Mouse (Mus musculus): Measurements from ENCODE around the gene Foxred2. TPM values are rescaled to one million over a fixed set of nuclear protein-coding genes. Genes with fewer than 3 reads are reported as not detected.

Gene Foxred2
- total RNA-seq, 2 experiments from 2014 or later, result 0.45 to 0.53 TPM

DNA sequence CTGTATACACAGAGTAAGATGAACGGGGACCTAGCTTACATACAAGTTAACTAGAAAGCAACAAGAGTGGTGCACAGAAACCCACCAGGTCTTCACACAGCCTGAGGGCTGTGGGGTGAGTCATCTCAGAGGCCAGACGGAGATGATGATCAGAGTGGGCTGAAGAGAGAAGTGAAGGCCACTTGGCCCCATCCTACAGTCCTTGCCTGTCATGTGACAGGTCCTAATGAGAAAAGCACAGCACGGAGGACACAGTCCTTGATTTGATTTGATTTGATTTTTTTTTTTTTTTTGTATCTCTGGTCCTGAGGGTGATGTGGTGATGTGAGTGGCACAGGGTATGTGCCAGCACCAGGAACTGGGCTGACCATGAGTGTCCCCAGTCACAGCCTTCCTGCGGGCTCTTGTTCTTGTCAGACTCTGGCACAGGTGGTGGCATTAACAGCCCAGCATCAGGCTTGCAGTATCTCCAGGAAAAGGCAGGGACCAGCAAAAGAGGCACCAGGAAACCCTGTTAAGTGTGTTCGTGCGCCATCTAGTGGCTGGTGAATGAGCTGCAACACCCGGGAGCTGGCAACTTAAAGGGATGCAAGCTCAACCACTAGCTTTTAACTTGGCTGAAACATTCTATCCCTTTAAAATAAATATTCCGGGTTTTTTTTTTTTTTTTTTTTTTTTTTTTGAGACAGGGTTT lies 39.5 kb downstream of the Foxred2 start:
- DNase-seq (ENCODE audit: low spot score), result peak; percentile 91

DNA sequence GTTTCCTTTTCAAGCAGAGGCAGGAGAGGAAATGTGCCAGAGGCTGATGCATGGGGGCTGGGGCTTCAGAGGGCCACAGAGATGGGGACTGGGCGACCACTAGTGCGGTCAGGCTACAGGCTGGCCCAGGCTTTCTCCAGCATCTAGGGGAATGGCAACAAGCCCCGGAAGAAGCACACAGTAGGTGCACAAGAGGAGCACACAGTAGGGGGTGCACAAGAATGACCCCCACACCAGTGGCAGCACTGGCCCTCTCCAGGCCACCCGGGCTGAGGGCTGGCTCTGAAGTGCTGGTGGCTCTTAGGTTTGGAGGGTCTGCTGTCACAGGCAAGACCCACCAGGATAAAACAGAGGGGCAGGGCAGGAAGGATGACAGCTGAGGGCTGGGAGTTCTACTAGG lies 41.2 kb downstream of the Foxred2 start:
- no peak for DNase-seq (ENCODE audit: low spot score)

DNA sequence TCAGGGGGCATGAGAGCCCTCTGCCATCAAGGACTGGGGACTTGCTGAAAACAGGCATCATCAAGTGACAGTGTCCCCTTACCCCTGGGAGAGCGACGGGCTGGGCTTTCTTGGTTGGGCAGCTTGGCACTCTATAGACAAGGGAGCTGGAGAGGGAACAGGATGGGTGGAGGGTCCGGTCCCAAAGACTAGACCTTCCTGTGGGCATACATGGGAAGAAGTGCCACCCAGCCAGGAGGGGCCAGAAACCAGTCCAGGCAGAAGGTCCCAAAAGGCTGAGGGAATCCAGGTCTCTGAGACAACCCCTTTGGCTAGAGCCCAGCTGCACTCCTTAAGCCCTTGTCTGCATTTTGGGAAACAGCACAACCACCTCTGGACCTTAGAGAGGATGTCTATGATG lies 42.0 kb downstream of the Foxred2 start:
- DNase-seq (ENCODE audit: low spot score), result no peak

DNA sequence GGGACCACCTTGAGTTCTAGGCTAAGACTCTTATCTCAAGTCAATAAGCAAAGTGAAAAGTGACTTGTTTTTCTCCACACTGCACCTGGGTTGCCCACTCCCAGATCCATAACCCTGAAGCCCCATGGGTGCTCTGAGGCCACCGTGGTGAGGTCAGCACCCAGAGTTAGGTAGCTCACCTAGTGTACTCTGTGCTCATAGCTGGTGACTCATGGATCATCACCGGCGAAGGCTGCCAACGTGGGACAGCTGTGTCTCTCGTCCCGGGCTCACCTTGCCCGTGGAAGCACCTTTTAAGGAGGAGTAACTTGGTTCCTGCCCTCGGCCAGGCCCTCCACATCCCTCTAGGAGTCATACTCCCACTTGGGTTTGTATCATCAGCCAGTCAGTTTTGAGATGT lies 43.5 kb downstream of the Foxred2 start:
- DNase-seq (ENCODE audit: low spot score), result peak; percentile 58

DNA sequence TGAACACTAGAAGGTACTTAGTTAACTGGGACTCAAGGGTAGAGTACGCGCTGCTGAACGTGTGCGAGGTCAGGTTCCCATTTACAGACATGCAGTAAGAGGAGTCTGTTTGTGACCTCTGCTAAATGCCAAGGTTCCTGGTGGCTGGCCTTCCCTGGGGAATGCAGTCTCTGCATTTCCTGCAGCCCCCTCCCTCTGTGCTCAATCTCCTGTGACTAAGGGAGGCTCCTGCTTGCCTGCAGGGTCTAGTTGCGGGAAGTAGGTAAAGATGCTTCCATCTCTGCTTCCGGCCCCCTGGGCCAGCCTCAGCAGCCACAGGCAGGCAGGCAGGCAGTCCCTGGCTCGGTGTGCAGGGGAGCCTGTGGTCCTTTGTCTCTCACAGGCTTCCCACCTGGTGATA lies 43.9 kb downstream of the Foxred2 start:
- peak; percentile 47 for DNase-seq (ENCODE audit: low spot score)

DNA sequence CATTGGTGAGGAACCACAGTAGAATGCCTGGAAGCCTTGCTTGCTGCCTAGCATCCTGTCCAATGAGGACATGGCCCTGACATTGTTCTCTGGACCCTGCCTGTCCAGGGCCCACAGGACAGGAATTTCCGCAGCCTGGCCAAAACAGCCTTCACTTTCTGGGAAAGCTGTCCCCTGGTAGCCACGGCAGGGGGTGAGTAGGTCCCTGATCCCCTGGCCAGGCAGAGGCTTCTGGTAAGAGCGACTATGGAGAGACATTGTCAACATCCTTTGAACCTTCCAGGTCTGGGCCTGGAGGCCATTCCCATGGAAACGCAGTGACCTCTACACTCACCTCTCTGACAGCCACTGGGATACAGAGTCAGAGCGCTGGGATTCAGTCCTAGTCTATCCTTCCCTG lies 44.5 kb downstream of the Foxred2 start:
- peak; percentile 30 for DNase-seq (ENCODE audit: low spot score)

DNA sequence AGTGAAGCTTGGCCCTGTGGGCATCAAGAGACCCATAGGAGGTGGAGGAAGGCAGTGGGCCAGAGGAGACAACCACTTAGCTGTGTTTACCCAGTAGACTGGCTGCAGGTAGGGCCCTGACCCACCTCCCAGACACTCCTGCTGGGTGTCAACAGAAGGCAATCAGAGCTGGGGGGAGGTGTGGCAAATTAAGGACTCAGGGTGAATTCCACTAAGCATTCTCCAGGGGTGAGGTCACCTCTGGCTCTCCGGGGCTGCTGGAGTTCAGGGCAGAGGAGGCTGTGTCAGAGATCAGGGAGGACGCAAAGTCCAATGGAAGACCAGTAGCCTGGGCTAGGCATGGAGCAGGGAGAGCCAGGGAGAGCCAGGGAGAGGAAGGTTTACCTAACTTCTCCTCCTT lies 45.5 kb downstream of the Foxred2 start:
- DNase-seq (ENCODE audit: low spot score), result peak; percentile 39

DNA sequence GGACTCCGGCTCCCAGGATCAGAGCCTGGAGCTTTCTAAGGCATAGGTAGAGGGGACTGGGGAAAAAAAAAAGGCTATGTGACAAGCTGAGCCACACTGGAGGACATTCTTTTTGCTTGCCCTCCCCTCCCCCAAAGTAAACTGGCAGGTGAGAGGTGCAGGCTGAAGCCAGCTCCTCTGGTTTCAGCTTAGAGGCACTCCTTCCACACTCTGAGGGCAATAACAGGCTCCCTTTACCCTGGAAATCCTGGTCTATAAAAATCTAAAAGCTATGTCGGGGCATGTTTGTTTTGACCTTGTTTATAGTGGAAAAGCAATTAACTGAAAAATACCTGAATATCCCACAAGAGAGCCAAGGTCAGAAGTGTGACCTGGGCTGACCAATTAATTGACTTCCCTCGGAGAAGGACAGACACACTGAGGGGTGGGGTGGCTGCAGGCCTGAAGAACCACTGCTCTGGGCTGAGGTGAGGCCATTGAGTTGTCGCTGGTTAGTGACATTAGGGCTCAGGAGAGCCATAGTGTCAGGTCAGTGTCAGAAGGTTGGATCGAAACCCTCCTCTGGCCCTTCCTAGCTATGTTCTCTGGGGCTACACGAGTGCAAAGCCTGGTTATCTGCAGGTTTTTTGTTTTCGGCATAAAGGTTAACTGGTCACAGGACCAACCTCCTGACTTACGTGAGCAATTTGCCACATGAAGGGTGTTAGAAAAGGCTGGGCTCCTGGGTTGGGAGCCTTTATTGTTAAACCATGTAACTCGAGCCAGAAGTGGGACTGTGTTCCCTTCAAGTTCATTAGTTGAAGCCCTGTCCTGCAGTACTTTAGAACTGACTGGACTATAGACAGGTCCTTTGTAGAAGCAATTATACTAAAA lies 48.6 kb downstream of the Foxred2 start:
- no peak for DNase-seq (ENCODE audit: low spot score)

DNA sequence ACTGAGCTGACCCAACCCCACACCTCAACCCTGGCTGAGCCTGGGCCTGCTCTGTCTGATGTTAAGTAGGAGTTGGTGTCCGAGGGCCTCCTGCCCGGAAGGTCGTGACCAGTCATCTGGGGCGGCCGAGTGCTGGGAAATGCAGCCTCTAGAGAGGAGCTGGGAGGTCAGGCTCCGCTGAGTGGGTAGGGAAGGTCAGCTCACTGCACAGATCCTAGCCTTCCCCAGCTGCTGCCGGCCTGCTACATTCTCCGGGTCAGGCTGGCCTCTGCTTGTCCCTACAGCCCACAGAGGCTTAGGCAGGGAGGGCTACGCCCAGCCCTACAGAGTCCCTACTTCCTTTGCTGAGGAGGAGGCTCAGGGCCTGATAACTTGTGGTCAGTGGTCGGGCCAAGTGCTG lies 50.0 kb downstream of the Foxred2 start:
- DNase-seq (ENCODE audit: low spot score), result no peak

DNA sequence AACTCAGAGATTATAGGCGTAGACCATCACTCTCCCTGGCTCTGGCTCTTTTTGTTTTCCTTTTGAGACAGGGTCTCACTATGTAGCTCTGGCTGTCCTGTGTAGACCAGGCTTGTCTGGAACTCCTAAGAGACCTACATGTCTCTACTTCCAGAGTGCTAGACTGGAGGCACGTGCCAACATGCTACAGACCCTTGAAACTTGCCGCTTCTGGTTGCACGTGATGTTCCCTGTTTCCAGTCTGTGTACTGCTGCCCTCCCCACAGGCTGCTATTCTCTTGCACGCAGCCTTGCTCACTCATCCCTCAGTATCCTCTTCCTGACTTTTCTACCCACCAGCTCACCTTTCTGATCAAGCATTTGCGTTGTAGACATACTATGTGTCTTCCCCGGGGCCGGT lies 50.4 kb downstream of the Foxred2 start:
- DNase-seq (ENCODE audit: low spot score), result no peak

DNA sequence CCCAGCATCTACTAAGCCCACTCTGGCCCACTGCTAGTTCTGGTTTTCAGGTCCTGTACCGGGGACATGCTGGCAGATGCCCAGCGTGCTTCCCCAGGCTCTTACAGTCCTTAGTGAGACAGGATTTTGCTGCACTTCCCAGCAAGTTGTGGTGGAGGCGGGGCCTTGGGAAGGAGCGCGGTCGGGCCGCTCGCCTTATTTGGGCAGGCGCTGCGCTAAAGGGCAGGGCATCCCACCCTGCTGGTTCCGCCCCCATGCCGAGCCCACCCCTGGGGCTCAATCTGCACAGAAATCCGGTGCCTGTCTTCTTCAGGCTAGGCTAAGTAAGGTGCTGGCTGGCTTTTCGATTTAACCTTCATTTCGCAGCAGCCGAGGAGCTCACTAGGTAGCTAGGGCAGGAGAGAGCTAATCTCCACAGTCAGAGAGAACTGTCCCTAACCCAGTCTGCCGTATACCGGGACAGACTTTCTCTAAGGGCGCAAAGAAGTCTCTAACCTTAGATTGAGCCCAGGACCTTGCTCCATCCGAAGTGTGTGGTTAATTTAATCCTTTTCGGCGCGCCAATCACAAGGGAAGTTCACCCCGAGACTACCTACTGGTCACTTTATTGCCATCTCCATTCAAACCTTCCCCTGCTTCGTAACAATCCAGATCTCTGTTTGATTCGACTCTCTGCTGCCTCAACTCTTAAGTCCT lies 51.1 kb downstream of the Foxred2 start:
- peak; percentile 62 for DNase-seq (ENCODE audit: low spot score)

DNA sequence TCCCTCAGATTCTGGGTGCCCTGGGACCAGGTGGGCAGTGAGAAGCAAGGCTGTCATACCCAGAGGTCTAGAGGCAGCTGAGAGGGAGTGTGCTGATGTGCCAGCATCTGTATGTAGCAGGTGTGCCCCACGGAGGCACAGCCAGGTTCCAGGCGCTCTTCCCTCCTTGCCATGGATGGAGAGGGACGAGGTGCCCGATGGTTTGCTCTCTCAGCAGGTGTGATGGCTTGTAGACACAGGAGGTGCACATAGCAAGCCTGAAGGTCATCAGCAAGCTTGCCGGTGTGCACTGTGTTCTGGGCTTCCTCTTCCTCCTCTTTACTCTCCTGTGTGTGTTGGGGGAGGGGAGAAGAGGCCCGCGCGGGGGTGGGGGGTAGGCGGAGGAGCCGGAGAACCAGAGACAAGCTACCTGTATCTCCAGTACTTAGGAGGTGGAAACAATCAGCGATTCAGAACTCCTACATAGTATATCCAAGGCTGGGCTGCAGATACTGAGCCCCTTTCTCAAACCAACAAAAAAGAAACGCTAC lies 52.1 kb downstream of the Foxred2 start:
- DNase-seq (ENCODE audit: low spot score), result no peak

DNA sequence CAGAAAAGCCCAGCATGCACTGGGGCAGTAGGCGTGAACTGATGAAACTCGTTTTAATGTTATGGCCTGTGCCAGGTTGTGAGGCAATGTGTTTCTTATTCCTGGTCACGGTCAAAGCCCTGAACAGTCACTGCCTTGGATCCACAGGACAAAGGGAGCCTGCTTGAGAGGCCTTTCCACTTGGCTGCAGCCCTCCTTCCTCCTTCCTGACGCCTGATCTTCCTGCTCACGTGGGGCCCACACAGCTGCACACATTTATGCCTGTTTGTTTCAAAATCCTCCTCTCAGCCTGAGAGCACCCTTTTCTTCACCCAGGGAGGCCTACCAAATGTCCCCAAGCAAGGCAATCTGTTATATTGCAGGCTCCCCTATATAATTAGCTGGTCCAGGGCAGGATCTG lies 53.3 kb downstream of the Foxred2 start:
- no peak for DNase-seq (ENCODE audit: low spot score)

DNA sequence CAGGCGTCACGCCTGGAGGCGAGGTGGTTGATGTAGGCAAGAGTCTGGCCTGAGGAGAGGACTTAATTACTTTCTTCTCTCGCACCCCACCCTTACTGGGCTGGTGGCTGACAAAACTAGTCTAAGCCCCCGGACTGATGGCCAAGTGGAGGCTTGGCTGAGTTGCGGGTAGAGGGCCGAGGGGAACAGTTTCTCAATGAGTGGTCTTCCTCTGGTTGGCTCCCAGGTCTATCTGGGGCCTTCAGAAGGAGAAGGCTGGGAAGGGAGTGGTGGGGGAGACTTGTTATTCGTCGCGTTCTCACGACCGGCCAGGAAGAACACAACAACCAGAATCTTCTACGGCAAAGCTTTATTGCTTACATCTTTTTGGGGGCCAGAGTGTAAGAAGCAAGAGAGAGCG lies 61.6 kb downstream of the Foxred2 start:
- no peak for DNase-seq (ENCODE audit: low spot score)

DNA sequence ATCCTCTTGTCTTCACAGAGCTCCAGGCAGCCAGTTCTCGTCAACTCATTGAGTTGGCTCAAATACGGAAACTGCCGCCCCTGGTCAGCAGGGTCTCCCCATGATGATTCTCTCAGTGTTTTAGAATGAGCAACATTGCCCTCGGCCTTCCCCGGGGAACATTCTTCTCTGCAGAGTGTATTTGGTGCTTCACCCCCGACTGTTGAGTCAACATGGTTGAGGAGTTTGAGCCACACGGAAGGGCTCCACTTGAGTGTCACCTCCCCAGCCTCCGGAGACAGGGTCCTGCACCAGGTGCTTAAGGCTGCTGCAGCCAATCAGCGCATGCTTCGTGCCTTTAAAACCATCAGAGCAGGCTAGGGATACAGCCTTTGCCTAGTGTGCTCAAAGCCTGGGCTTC lies 63.2 kb downstream of the Foxred2 start:
- DNase-seq (ENCODE audit: low spot score), result no peak

DNA sequence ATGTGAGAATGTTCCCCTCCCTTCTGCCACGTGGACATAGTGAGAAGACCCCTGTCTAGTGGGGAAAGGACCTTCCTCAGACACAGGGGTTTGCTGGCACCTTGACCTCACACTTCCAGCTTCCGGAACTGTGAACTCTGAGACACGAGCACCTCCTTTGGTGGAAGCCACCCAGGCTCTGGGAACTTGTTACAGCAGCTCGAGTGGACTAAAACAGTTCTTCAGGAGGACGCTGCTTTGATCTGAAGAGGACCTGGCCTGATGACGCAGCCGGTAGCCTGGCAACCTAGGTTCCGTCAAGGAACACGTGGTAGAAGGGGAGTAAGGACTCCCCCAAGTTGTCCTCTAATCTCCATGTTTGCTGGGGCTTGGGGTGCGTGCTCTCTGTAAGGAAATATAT lies 64.1 kb downstream of the Foxred2 start:
- no peak for DNase-seq (ENCODE audit: low spot score)

DNA sequence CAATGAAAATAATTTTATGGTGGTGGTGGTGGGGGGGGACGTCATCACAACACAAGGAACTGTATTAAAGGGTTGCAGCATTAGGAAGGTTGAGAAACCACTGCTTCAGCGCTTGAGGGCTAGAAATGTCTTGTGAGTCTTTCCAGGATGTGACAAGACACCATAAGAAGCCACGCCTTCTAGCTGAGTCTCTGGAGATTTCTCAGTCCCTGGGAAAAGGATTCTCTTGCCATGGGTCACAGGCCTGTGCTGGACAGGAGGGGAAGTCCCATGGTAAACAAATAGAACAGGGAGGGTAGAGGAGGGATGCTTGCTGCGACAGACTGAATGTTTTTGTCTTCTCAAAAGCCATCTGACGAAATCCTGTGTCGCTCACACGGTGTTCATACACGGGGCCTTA lies 64.8 kb downstream of the Foxred2 start:
- DNase-seq (ENCODE audit: low spot score), result no peak

Other genes starting within 250 kb of the Foxred2 start
- not detected for gene Apol9b, start 227.7 kb downstream of the Foxred2 start, total RNA-seq (2021)
- under 1 TPM; 0.07 to 0.73 TPM for gene Apol8, start 199.7 kb downstream of the Foxred2 start, total RNA-seq (2021)
- gene Myh9, start 114.5 kb downstream of the Foxred2 start, total RNA-seq (2021), result 10 to 100 TPM; 42.8 to 63.0 TPM
- 100 to 1,000 TPM; 215 to 223 TPM for gene Txn2, start 27.7 kb downstream of the Foxred2 start, total RNA-seq (2021)
- gene Eif3d, start 14.1 kb upstream of the Foxred2 start, total RNA-seq (2021), result 10 to 100 TPM; 55.8 to 61.7 TPM
- not detected for gene Cacng2, start 163.3 kb upstream of the Foxred2 start, total RNA-seq (2021)
- 10 to 100 TPM; 11.5 to 16.6 TPM for gene Ift27, start 217.4 kb upstream of the Foxred2 start, total RNA-seq (2021)
- gene Pvalb, start 249.7 kb upstream of the Foxred2 start, total RNA-seq (2021), result over 10,000 TPM; 13,440 to 14,162 TPM

Data from gastrocnemius, adult 18-20 months (tissue).